Mouse (Mus musculus) 416B (cell line): ENCODE measurements around the gene Fam196b.

Experiments
- DNase-seq: peaks from one replicate; pipeline ENCODE4 v3.0.0; 2011; ENCODE audit warnings: low read depth

The Fam196b gene

GRCm38 (mm10) chr11:34405311-34405710 lies 90.7 kb downstream of the Fam196b start:
- no peak for DNase-seq

- DNase-seq = no peak
These were observed 91.7 kb downstream of the Fam196b start for GRCm38 (mm10) chr11:34406309-34406708.

- no peak for DNase-seq
These were observed 92.2 kb downstream of the Fam196b start for GRCm38 (mm10) chr11:34406850-34407249.

- DNase-seq = no peak
These were observed 101.4 kb downstream of the Fam196b start for GRCm38 (mm10) chr11:34415884-34416618.

- no peak for DNase-seq
These were observed 102.0 kb downstream of the Fam196b start for GRCm38 (mm10) chr11:34416619-34416979.

- DNase-seq = no peak
These were observed 106.4 kb downstream of the Fam196b start for GRCm38 (mm10) chr11:34421061-34421460.

GRCm38 (mm10) chr11:34424546-34424945 lies 109.9 kb downstream of the Fam196b start:
- DNase-seq = no peak

- DNase-seq = no peak
These were observed 112.6 kb downstream of the Fam196b start for GRCm38 (mm10) chr11:34427212-34427611.

GRCm38 (mm10) chr11:34430940-34431339 lies 116.3 kb downstream of the Fam196b start:
- DNase-seq = no peak

GRCm38 (mm10) chr11:34431371-34431770 lies 116.7 kb downstream of the Fam196b start:
- no peak for DNase-seq

GRCm38 (mm10) chr11:34431978-34432377 lies 117.4 kb downstream of the Fam196b start:
- DNase-seq = no peak

- no peak for DNase-seq
These were observed 122.8 kb downstream of the Fam196b start for GRCm38 (mm10) chr11:34437446-34437845.

GRCm38 (mm10) chr11:34438429-34438828 lies 123.8 kb downstream of the Fam196b start:
- no peak for DNase-seq

GRCm38 (mm10) chr11:34447891-34448290 lies 133.3 kb downstream of the Fam196b start:
- DNase-seq = peak; percentile 67

- no peak for DNase-seq
These were observed 135.3 kb downstream of the Fam196b start for GRCm38 (mm10) chr11:34449944-34450343.

- peak; percentile 21 for DNase-seq
These were observed 152.4 kb downstream of the Fam196b start for GRCm38 (mm10) chr11:34467056-34467455.

GRCm38 (mm10) chr11:34468571-34468970 lies 153.9 kb downstream of the Fam196b start:
- DNase-seq = no peak

GRCm38 (mm10) chr11:34469792-34470191 lies 155.2 kb downstream of the Fam196b start:
- no peak for DNase-seq
